Mouse (Mus musculus) liver, embryonic 16.5 days (tissue): ENCODE data around the gene Gstp2. TPM values are rescaled to one million over a fixed set of nuclear protein-coding genes. Genes with fewer than 3 reads are reported as not detected.
A peak's percentile ranks its signal among the peaks of the same experiment; 100 is the strongest.

ENCODE experiments used
- ATAC-seq: fragments of 200-750 bp; cut with Nextera tagmentation; 2 replicates; pipeline ENCODE4 v1.8.0; 2017; ENCODE audit warnings: low read depth, mild to moderate bottlenecking, moderate number of reproducible peaks, moderate library complexity
- H3K27ac ChIP-seq: fragments of 300-500 bp; sonication (generic); 2 replicates; pipeline ENCODE4 v1.5.1; 2014; ENCODE audit warnings: mild to moderate bottlenecking, low read length
- H3K27me3 ChIP-seq: fragments of 300-500 bp; sonication (generic); 2 replicates; pipeline ENCODE4 v1.6.1; 2014; ENCODE audit warnings: low read depth, low read length, mixed read lengths; ENCODE audit not compliant: control insufficient read depth, insufficient read depth
- H3K36me3 ChIP-seq: fragments of 300-500 bp; sonication (generic); 2 replicates; pipeline ENCODE4 v1.6.1; 2014; ENCODE audit warnings: mild to moderate bottlenecking; ENCODE audit not compliant: control insufficient read depth, insufficient read depth
- H3K4me1 ChIP-seq: fragments of 300-500 bp; sonication (generic); 2 replicates; pipeline ENCODE4 v1.6.1; 2014; ENCODE audit warnings: low read depth, low read length, mixed read lengths; ENCODE audit not compliant: control insufficient read depth
- H3K4me2 ChIP-seq: fragments of 300-500 bp; sonication (generic); 2 replicates; pipeline ENCODE4 v1.6.1; 2014; ENCODE audit warnings: low read depth, low read length, mixed read lengths
- H3K4me3 ChIP-seq: fragments of 300-500 bp; sonication (generic); 2 replicates; pipeline ENCODE4 v1.5.1; 2014; ENCODE audit warnings: low read depth, mild to moderate bottlenecking, low read length
- H3K9ac ChIP-seq: fragments of 300-500 bp; sonication (generic); 2 replicates; pipeline ENCODE4 v1.6.1; 2014; ENCODE audit warnings: low read depth, low read length
- H3K9me3 ChIP-seq: fragments of 300-500 bp; sonication (generic); replicated peaks from 2 replicates; pipeline ENCODE4 v1.6.1; 2016; ENCODE audit warnings: low read length; ENCODE audit not compliant: control insufficient read depth
- WGBS: fragments of 180-500 bp; shearing (Covaris S2); extraction: QIAGEN DNeasy Blood & Tissue Kit; methylation state at CpG from one replicate; pipeline ENCODE4 v1.1.7; 2014; ENCODE audit not compliant: insufficient replicate concordance; 5-methylcytosine and 5-hydroxymethylcytosine counted together
- polyA plus RNA-seq: library from polyadenylated mRNA; unstranded; fragments of >200 nt; fragmentation: Nextera tagmentation; extraction: Ambion mirVana; gene quantifications from 2 replicates; pipeline ENCODE4 v1.2.1, GENCODE M21; 2015

Gstp2 gene
- polyA plus RNA-seq, 1 experiment from 2014 or later, result 6.1 TPM

DNA sequence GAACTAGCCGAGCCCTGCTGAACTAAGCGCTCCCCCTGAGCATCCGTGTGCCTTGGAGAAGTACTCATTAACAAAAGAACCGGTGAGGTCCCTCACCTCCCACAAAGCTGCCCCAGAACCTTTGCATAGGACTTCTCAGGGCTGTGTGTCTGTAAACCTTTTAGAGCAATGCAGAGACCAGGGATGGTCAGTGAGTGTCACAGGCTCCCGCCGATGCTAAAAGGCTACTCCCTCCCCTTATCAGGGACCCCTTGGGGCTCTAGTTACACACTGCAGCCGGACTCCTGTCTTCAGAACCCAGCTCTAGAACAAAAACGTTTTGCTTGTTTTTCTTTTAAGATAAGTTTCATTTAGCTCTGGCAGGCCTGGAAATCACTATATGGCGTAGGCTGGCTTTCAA is 32.8 kb downstream of the Gstp2 start:
- peak overlapping the region; percentile 92 for H3K4me3 ChIP-seq
- H3K4me1 ChIP-seq, result peaks cover 34% of the 10 kb centered on the region
- peak; percentile 22 for ATAC-seq
- peak overlapping the region; percentile 84 for H3K9ac ChIP-seq
- peak overlapping the region; percentile 78 for H3K27ac ChIP-seq
- 13% methylated on average over 9 of the region's 9 CpGs for whole genome bisulfite sequencing
- H3K36me3 ChIP-seq, result peaks cover 8% of the 10 kb centered on the region
- no peaks in the 10 kb centered on the region for H3K9me3 ChIP-seq
- H3K27me3 ChIP-seq, result no peaks in the 10 kb centered on the region
- peak overlapping the region; percentile 80 for H3K4me2 ChIP-seq

DNA sequence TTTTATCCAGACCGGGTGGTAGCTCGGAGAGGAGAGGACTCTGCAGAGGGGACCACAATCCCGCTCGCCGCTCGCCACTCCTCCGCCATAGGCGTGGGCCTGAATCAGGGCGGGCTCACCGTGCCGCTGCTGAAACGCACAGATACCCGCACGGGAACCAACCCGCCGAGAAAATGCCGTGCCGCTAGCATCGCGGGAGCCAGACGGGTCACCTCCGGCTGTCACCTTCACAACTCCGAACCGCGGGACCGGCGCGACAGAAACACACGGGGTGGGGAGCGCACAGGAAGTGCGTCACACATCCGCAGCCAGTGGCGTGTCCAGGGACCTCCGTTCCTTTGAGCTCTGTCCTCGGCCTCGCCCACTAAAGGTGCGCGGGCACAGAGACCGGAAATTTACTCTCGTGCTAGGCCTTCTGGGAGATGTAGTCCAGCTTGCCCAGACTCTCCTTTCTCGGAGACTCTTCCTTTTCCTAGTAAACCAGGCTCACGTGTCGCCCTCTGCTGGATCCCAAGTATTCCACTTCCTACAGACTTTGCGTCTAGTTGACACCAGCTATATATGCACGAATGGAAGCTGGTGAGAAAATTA is 33.3 kb downstream of the Gstp2 start, which contains the start of gene Ndufv1:
Gene Ndufv1, minus strand, starts transcription at position 375 of the 591 bp plus-strand sequence.
- Histone ChIP-seq H3K9me3 (no peaks in the 10 kb centered on the region), H3K4me1 (peaks cover 34% of the 10 kb centered on the region), H3K27ac (peak within 1 kb of the TSS; percentile 80), H3K9ac (peak within 1 kb of the TSS; percentile 84), H3K4me3 (peak within 1 kb of the TSS; percentile 92), H3K36me3 (peaks cover 13% of the 10 kb centered on the region), H3K4me2 (peak within 1 kb of the TSS; percentile 80), H3K27me3 (no peaks in the 10 kb centered on the region)
- peak; percentile 99 for ATAC-seq
- under 1% methylated on average over 45 of the region's 45 CpGs for WGBS

DNA sequence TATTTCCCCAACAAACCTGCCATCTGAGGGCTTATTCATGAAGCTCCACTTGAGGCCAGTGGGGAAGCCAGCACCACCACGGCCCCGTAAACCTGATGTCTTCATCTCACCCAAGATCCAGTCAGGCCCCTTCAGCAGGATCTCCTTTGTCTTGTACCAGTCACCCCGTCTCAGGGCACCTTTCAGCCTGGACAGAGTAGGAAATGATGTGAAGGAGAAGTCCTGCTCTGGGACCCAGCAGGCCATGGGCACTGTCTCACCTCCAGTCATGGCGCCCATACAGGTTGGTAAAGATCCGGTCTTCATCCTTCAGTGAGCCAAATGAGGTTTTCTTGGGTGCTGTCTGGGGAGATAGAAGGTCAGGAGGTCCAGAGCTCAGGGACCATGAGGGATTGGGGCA is 34.7 kb downstream of the Gstp2 start:
- no peak for ATAC-seq
- Histone ChIP-seq H3K9me3 (no peaks in the 10 kb centered on the region), H3K4me1 (peaks cover 32% of the 10 kb centered on the region), H3K4me3 (no peak overlapping the region), H3K27me3 (no peaks in the 10 kb centered on the region), H3K9ac (no peak overlapping the region), H3K27ac (no peak overlapping the region), H3K4me2 (no peak overlapping the region), H3K36me3 (peaks cover 26% of the 10 kb centered on the region)
- WGBS, result 89% methylated on average over 5 of the region's 5 CpGs

- 81% methylated on average over 8 of the region's 8 CpGs for whole genome bisulfite sequencing
- Histone ChIP-seq H3K4me2 (no peak overlapping the region), H3K9ac (no peak overlapping the region), H3K27me3 (no peaks in the 10 kb centered on the region), H3K4me3 (no peak overlapping the region), H3K9me3 (no peaks in the 10 kb centered on the region), H3K36me3 (peaks cover 29% of the 10 kb centered on the region), H3K4me1 (peaks cover 8% of the 10 kb centered on the region), H3K27ac (no peak overlapping the region)
- ATAC-seq, result no peak
Observed at GRCm38 (mm10) chr19:4005971-4006370, 39.9 kb downstream of the Gstp2 start.

DNA sequence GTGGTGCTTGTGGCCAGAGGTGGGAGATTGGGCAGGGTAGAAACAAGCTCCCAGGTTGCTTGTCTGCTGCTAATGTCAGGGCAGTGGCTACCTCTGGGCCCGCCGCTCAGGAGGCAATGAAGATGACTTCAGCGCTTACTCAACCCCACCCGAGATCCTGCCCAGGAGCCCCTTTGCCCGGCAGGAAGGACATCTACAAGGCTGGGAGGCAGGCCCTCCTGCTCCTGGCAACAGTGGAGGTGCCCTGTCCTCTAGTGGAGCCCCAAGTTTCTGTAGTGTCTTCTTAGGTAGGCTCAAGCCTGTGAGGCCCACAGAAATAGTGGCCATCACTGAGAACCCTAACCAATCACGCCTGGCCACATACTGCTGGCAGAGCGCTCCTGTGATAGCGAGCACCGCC is 40.7 kb downstream of the Gstp2 start:
- Histone ChIP-seq H3K4me3 (no peak overlapping the region), H3K9ac (no peak overlapping the region), H3K27me3 (no peaks in the 10 kb centered on the region), H3K4me1 (peaks cover 10% of the 10 kb centered on the region), H3K9me3 (no peaks in the 10 kb centered on the region), H3K4me2 (no peak overlapping the region), H3K27ac (no peak overlapping the region), H3K36me3 (peaks cover 28% of the 10 kb centered on the region)
- 79% methylated on average over 9 of the region's 9 CpGs for WGBS
- no peak for ATAC-seq

GRCm38 (mm10) chr19:4004331-4004730 is 41.5 kb downstream of the Gstp2 start:
- Histone ChIP-seq H3K4me3 (no peak overlapping the region), H3K9ac (no peak overlapping the region), H3K4me2 (no peak overlapping the region), H3K9me3 (no peaks in the 10 kb centered on the region), H3K4me1 (peaks cover 16% of the 10 kb centered on the region), H3K27me3 (no peaks in the 10 kb centered on the region), H3K36me3 (peaks cover 27% of the 10 kb centered on the region), H3K27ac (no peak overlapping the region)
- 77% methylated on average over 15 of the region's 15 CpGs for WGBS
- ATAC-seq, result no peak

- ATAC-seq, result no peak
- Histone ChIP-seq H3K9me3 (no peaks in the 10 kb centered on the region), H3K27me3 (no peaks in the 10 kb centered on the region), H3K4me1 (peaks cover 17% of the 10 kb centered on the region), H3K27ac (no peak overlapping the region), H3K4me2 (no peak overlapping the region), H3K4me3 (no peak overlapping the region), H3K36me3 (peaks cover 27% of the 10 kb centered on the region), H3K9ac (no peak overlapping the region)
- WGBS, result 75% methylated on average over 12 of the region's 12 CpGs
Observed at GRCm38 (mm10) chr19:4003641-4004040, 42.2 kb downstream of the Gstp2 start.

DNA sequence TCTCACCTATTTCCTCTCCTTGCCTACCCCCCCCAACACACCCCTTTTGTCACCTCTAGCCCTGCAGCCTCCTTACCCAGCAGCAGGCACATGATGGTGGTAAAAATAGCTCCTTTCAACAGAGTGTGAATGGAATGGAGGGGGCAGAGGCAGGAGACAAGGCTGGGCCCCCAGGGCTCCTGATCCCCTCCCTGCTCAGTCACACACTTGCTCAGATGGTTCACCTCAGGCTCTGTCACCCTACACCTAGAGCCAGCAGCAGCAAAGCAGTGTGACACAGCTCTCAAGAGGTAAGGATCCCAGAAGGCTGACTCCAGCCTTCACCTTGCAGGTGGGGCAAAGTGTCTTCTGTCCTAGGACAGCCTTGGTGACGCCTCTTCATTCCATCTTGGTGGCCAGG is 42.7 kb downstream of the Gstp2 start, which contains the start of gene Doc2g:
Gene Doc2g, plus strand, starts transcription at position 202 of the 400 bp plus-strand sequence.
- H3K36me3 ChIP-seq, result peaks cover 21% of the 10 kb centered on the region
- no peak within 1 kb of the TSS for H3K27ac ChIP-seq
- peaks cover 17% of the 10 kb centered on the region for H3K4me1 ChIP-seq
- H3K4me2 ChIP-seq, result no peak within 1 kb of the TSS
- no peaks in the 10 kb centered on the region for H3K27me3 ChIP-seq
- no peak within 1 kb of the TSS for H3K4me3 ChIP-seq
- 78% methylated on average over 1 of the region's 1 CpGs for WGBS
- ATAC-seq, result no peak
- H3K9ac ChIP-seq, result no peak within 1 kb of the TSS
- no peaks in the 10 kb centered on the region for H3K9me3 ChIP-seq

DNA sequence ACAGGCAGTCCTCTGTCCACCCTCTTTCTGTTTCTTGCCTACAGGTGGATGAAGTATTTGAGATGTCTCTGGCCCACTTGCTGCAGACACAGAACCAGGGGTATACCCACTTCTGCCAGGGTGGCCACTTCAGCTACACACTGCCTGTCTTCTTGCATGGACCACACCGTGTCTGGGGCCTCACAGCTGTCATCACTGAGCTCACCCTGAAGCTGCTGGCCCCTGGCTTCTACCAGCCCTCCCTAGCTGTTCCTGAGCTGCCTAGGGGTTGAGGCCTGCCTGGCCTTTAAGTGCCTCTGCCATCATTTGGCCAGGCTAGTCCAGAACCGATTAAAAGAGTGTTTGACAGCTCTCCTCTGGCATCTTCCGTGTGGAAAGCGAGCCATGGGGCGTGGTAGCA is 44.1 kb downstream of the Gstp2 start:
- no peak for ATAC-seq
- 79% methylated on average over 5 of the region's 5 CpGs for WGBS
- Histone ChIP-seq H3K36me3 (peaks cover 10% of the 10 kb centered on the region; the same call in 1 of the 2 replicates), H3K9ac (no peak overlapping the region), H3K4me1 (peaks cover 17% of the 10 kb centered on the region), H3K4me3 (no peak overlapping the region), H3K27ac (no peak overlapping the region), H3K27me3 (no peaks in the 10 kb centered on the region), H3K4me2 (no peak overlapping the region), H3K9me3 (no peaks in the 10 kb centered on the region)
